Mouse (Mus musculus): Measurements from ENCODE around the gene Hrh2. TPM values are rescaled to one million over a fixed set of nuclear protein-coding genes. Genes with fewer than 3 reads are reported as not detected.

Hrh2 gene
- polyA plus RNA-seq, 1 experiment from 2014 or later: not detected

DNA sequence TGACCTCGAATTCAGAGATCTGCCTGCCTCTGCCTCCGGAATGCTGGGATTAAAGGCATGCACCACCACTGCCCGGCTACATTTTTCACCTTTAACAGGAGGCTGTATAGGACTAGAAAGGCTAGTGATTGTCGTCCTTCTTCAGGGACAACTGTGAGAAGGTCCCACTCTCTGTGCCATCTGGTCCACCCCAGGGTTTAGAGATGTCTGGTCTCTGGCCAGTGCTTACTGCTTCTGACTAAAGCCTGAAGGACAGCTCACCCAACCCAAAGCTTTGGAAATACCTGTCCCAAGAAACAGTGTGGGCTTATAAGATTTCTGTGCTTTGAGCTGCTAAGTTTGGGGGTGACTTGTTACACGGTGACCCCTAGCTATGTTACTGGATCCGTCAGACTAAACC lies 21.6 kb upstream of the Hrh2 start:
- no peak overlapping the region for H3K9ac ChIP-seq (ENCODE audit: low read length)
- 91% methylated on average over 6 of the region's 6 CpGs for WGBS

DNA sequence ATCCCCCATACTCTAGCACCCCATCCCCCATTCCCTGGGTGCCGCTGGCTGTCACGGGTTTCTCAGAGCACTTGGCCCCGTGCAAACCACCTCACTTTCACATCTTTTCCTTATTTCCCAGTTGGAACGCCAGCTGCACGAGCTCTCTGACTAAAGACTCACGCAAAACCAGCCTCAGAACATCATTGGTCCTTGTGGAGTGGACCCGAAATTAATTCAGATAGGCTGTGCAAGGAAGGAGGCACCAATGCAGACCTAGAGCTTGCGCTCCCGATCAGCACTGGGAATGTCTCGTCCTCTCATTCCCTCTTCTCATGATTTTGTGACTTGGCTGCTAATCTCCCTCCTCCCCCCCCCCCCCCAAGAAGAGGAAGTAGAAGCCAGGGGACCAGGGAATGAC lies 20.6 kb upstream of the Hrh2 start:
- Histone ChIP-seq H3K4me3 (ENCODE audit: low read depth, low read length) (no peak overlapping the region), H3K27me3 (ENCODE audit: control insufficient read depth, insufficient read depth, low read length) (no peaks in the 10 kb centered on the region), H3K9me3 (ENCODE audit: control insufficient read depth, low read length) (no peaks in the 10 kb centered on the region), H3K9ac (ENCODE audit: low read length) (no peak overlapping the region), H3K4me2 (ENCODE audit: low read depth) (no peak overlapping the region), H3K27ac (ENCODE audit: low read depth, low read length) (no peak overlapping the region), H3K36me3 (ENCODE audit: control insufficient read depth, insufficient read depth, low read length) (no peaks in the 10 kb centered on the region), H3K4me1 (ENCODE audit: control insufficient read depth, insufficient read depth, low read length) (no peaks in the 10 kb centered on the region)
- DNase-seq (ENCODE audit: low spot score) (no peak), ATAC-seq (ENCODE audit: insufficient read depth, low FRiP score, low TSS enrichment) (no peak)
- WGBS: 78% methylated on average over 10 of the region's 10 CpGs

More for the DNA sequence above, 21.6 kb upstream of the Hrh2 start:
- ATAC-seq (ENCODE audit: insufficient read depth, low FRiP score, low TSS enrichment): no peak
- H3K9me3 ChIP-seq (ENCODE audit: control insufficient read depth, low read length): no peaks in the 10 kb centered on the region
- DNase-seq (ENCODE audit: low spot score): no peak
- no peak overlapping the region for H3K27ac ChIP-seq (ENCODE audit: low read depth, low read length)
- H3K4me3 ChIP-seq (ENCODE audit: low read depth, low read length): no peak overlapping the region
- no peaks in the 10 kb centered on the region for H3K4me1 ChIP-seq (ENCODE audit: control insufficient read depth, insufficient read depth, low read length)
- H3K4me2 ChIP-seq (ENCODE audit: low read depth): no peak overlapping the region
- no peaks in the 10 kb centered on the region for H3K27me3 ChIP-seq (ENCODE audit: control insufficient read depth, insufficient read depth, low read length)
- no peaks in the 10 kb centered on the region for H3K36me3 ChIP-seq (ENCODE audit: control insufficient read depth, insufficient read depth, low read length)

- WGBS: 69% methylated on average over 3 of the region's 3 CpGs
- Histone ChIP-seq H3K4me2 (ENCODE audit: low read depth) (no peak overlapping the region), H3K36me3 (ENCODE audit: control insufficient read depth, insufficient read depth, low read length) (no peaks in the 10 kb centered on the region), H3K4me3 (ENCODE audit: low read depth, low read length) (no peak overlapping the region), H3K4me1 (ENCODE audit: control insufficient read depth, insufficient read depth, low read length) (no peaks in the 10 kb centered on the region), H3K9me3 (ENCODE audit: control insufficient read depth, low read length) (no peaks in the 10 kb centered on the region), H3K9ac (ENCODE audit: low read length) (no peak overlapping the region), H3K27me3 (ENCODE audit: control insufficient read depth, insufficient read depth, low read length) (no peaks in the 10 kb centered on the region), H3K27ac (ENCODE audit: low read depth, low read length) (no peak overlapping the region)
- ATAC-seq (ENCODE audit: insufficient read depth, low FRiP score, low TSS enrichment) (no peak), DNase-seq (ENCODE audit: low spot score) (no peak)
Measured at GRCm38 (mm10) chr13:54171761-54172160, 20.2 kb upstream of the Hrh2 start.

DNA sequence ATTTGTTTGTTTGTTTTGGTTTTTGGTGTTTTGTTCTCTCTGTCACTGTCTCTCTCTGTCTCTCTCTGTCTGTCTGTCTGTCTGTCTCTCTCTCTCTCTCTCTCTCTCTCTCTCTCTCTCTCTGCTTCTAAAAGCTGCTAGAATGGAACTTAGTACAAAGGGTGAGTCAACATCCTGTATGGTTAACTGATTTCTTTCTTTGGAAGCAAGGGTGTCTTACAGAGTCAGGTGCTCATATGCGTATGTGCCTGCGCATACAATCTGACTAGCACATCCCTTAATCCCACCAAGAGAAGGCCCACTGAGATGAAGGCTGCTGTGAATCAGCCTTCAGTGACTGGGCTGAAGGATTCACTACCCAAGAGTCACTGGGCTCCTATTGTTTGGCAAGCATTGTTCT lies 18.0 kb upstream of the Hrh2 start:
- ATAC-seq (ENCODE audit: insufficient read depth, low FRiP score, low TSS enrichment) (no peak), DNase-seq (ENCODE audit: low spot score) (no peak)
- H3K4me2 ChIP-seq (ENCODE audit: low read depth): no peak overlapping the region
- H3K36me3 ChIP-seq (ENCODE audit: control insufficient read depth, insufficient read depth, low read length): no peaks in the 10 kb centered on the region
- H3K27me3 ChIP-seq (ENCODE audit: control insufficient read depth, insufficient read depth, low read length): no peaks in the 10 kb centered on the region
- H3K4me3 ChIP-seq (ENCODE audit: low read depth, low read length): no peak overlapping the region
- WGBS: 100% methylated on average over 2 of the region's 2 CpGs
- H3K9ac ChIP-seq (ENCODE audit: low read length): no peak overlapping the region
- no peaks in the 10 kb centered on the region for H3K9me3 ChIP-seq (ENCODE audit: control insufficient read depth, low read length)
- no peak overlapping the region for H3K27ac ChIP-seq (ENCODE audit: low read depth, low read length)
- H3K4me1 ChIP-seq (ENCODE audit: control insufficient read depth, insufficient read depth, low read length): no peaks in the 10 kb centered on the region

DNA sequence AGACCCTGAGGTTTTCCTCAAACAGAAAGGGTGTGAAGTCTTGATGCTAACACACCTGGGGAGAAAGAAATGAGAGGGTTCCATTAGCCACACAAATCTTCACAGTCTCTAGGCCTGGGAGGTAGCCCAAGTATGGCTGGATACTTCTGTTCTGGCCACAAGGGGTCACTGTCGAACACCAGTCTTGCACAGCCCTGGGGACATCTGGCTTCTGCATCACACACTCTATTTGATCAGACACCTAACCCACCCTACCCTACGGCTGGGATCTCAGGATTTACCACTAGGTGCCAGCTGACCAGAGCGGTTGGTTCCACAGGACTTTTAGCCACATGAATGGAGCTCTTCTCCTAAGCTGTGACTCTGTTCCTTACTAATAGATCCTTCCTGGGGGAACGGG lies 17.2 kb upstream of the Hrh2 start:
- no peak for ATAC-seq (ENCODE audit: insufficient read depth, low FRiP score, low TSS enrichment)
- WGBS: 88% methylated on average over 4 of the region's 4 CpGs

DNA sequence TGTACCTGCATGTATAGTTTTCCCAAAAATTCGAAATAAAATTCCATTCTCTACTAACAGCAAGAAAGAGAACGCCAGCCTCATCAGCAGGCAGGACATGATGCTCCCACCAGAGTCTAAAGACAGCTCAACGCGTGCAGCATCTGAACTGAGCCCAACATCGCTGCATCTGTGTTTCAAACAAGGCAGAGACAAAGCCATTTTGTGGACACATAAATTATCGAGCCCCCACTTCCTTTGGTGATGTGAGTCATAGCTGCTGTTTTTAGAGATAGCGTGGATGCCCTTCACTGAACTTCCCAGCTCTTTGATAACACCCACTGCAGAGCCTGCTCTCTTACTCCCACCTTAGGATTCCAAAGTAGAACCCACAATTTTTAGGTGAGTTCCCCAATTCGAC lies 16.5 kb upstream of the Hrh2 start:
- Histone ChIP-seq H3K36me3 (ENCODE audit: control insufficient read depth, insufficient read depth, low read length) (no peaks in the 10 kb centered on the region), H3K9me3 (ENCODE audit: control insufficient read depth, low read length) (no peaks in the 10 kb centered on the region), H3K4me2 (ENCODE audit: low read depth) (no peak overlapping the region), H3K4me3 (ENCODE audit: low read depth, low read length) (no peak overlapping the region), H3K9ac (ENCODE audit: low read length) (no peak overlapping the region), H3K27ac (ENCODE audit: low read depth, low read length) (no peak overlapping the region), H3K4me1 (ENCODE audit: control insufficient read depth, insufficient read depth, low read length) (no peaks in the 10 kb centered on the region), H3K27me3 (ENCODE audit: control insufficient read depth, insufficient read depth, low read length) (no peaks in the 10 kb centered on the region)
- no peak for ATAC-seq (ENCODE audit: insufficient read depth, low FRiP score, low TSS enrichment)
- WGBS: 89% methylated on average over 8 of the region's 8 CpGs
- DNase-seq (ENCODE audit: low spot score): no peak

More for the DNA sequence above, 17.2 kb upstream of the Hrh2 start:
- Histone ChIP-seq H3K27me3 (ENCODE audit: control insufficient read depth, insufficient read depth, low read length) (no peaks in the 10 kb centered on the region), H3K4me3 (ENCODE audit: low read depth, low read length) (no peak overlapping the region), H3K4me2 (ENCODE audit: low read depth) (no peak overlapping the region), H3K9me3 (ENCODE audit: control insufficient read depth, low read length) (no peaks in the 10 kb centered on the region), H3K4me1 (ENCODE audit: control insufficient read depth, insufficient read depth, low read length) (no peaks in the 10 kb centered on the region), H3K9ac (ENCODE audit: low read length) (no peak overlapping the region), H3K27ac (ENCODE audit: low read depth, low read length) (no peak overlapping the region), H3K36me3 (ENCODE audit: control insufficient read depth, insufficient read depth, low read length) (no peaks in the 10 kb centered on the region)
- DNase-seq (ENCODE audit: low spot score): no peak

- WGBS: 85% methylated on average over 4 of the region's 4 CpGs
- Histone ChIP-seq H3K4me1 (ENCODE audit: control insufficient read depth, insufficient read depth, low read length) (no peaks in the 10 kb centered on the region), H3K27me3 (ENCODE audit: control insufficient read depth, insufficient read depth, low read length) (no peaks in the 10 kb centered on the region), H3K4me3 (ENCODE audit: low read depth, low read length) (no peak overlapping the region), H3K9ac (ENCODE audit: low read length) (no peak overlapping the region), H3K36me3 (ENCODE audit: control insufficient read depth, insufficient read depth, low read length) (no peaks in the 10 kb centered on the region), H3K4me2 (ENCODE audit: low read depth) (no peak overlapping the region), H3K27ac (ENCODE audit: low read depth, low read length) (no peak overlapping the region), H3K9me3 (ENCODE audit: control insufficient read depth, low read length) (no peaks in the 10 kb centered on the region)
- no peak for ATAC-seq (ENCODE audit: insufficient read depth, low FRiP score, low TSS enrichment)
- DNase-seq (ENCODE audit: low spot score): no peak
Measured at GRCm38 (mm10) chr13:54176406-54177020, 15.4 kb upstream of the Hrh2 start.

DNA sequence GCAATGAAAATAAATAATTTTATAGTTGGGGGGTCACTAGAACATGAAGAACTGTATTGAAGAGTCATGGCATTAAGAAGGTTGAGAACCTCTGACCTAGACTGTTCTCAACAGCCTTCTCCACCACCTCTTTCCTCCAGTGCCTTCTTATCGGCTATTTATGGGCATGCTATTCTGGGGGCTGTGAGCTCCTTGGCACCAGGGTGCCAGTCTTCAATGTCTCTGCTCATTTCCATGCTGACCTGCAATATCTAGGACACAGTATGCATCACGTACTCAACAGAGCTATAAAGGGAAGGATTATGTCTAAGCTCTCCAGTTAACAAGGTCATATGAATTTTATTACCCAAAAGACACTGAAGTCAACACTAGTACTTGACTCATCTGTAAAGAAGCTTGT lies 14.6 kb upstream of the Hrh2 start:
- no peaks in the 10 kb centered on the region for H3K27me3 ChIP-seq (ENCODE audit: control insufficient read depth, insufficient read depth, low read length)
- H3K27ac ChIP-seq (ENCODE audit: low read depth, low read length): no peak overlapping the region
- no peaks in the 10 kb centered on the region for H3K4me1 ChIP-seq (ENCODE audit: control insufficient read depth, insufficient read depth, low read length)
- no peaks in the 10 kb centered on the region for H3K36me3 ChIP-seq (ENCODE audit: control insufficient read depth, insufficient read depth, low read length)
- no peak overlapping the region for H3K4me3 ChIP-seq (ENCODE audit: low read depth, low read length)
- H3K9me3 ChIP-seq (ENCODE audit: control insufficient read depth, low read length): no peaks in the 10 kb centered on the region
- H3K4me2 ChIP-seq (ENCODE audit: low read depth): no peak overlapping the region
- no peak overlapping the region for H3K9ac ChIP-seq (ENCODE audit: low read length)
- WGBS: 90% methylated on average over 2 of the region's 2 CpGs
- DNase-seq (ENCODE audit: low spot score) (no peak), ATAC-seq (ENCODE audit: insufficient read depth, low FRiP score, low TSS enrichment) (no peak)

- Histone ChIP-seq H3K4me3 (ENCODE audit: low read depth, low read length) (no peak overlapping the region), H3K9ac (ENCODE audit: low read length) (no peak overlapping the region), H3K4me2 (ENCODE audit: low read depth) (no peak overlapping the region), H3K27ac (ENCODE audit: low read depth, low read length) (no peak overlapping the region), H3K4me1 (ENCODE audit: control insufficient read depth, insufficient read depth, low read length) (no peaks in the 10 kb centered on the region), H3K9me3 (ENCODE audit: control insufficient read depth, low read length) (no peaks in the 10 kb centered on the region), H3K36me3 (ENCODE audit: control insufficient read depth, insufficient read depth, low read length) (no peaks in the 10 kb centered on the region), H3K27me3 (ENCODE audit: control insufficient read depth, insufficient read depth, low read length) (no peaks in the 10 kb centered on the region)
- no peak for ATAC-seq (ENCODE audit: insufficient read depth, low FRiP score, low TSS enrichment)
- no peak for DNase-seq (ENCODE audit: low spot score)
- WGBS: 89% methylated on average over 5 of the region's 5 CpGs
Measured at GRCm38 (mm10) chr13:54178647-54179046, 13.3 kb upstream of the Hrh2 start.
